Mouse (Mus musculus): Measurements from ENCODE around the gene P2rx4. TPM values are rescaled to one million over a fixed set of nuclear protein-coding genes. Genes with fewer than 3 reads are reported as not detected.

The P2rx4 gene
- polyA plus RNA-seq, 1 experiment from 2014 or later, result 14.7 TPM

DNA sequence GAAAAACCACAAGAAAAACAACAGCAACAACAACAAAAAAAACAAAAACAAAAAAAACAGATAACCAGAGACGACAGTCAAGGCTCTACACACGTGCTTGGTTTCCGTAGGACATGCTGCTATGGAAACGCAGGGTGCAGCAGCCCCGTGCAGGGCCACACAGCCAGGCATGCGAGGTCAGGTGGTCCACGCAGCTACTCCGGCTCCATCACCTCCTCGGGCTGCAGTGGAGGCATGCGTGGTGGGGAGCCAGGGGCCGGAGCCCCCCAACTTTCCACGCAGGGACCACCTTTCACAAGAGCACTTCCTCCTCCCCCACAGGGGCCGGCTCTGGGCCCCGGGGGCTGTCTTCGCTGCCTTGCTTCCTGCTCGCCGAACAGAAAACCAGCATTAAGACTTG is 26.5 kb downstream of the P2rx4 start:
- H3K9ac ChIP-seq, result no peak overlapping the region
- H3K9me3 ChIP-seq, result no peaks in the 10 kb centered on the region
- H3K27me3 ChIP-seq (replicated peaks), result no peaks in the 10 kb centered on the region
- no peak overlapping the region for H3K4me3 ChIP-seq
- H3K27ac ChIP-seq, result no peak overlapping the region
- no peaks in the 10 kb centered on the region for H3K36me3 ChIP-seq (replicated peaks)
- H3K4me2 ChIP-seq, result no peak overlapping the region
- no peaks in the 10 kb centered on the region for H3K4me1 ChIP-seq
- ATAC-seq (replicated peaks), result no peak
- WGBS, result 57% methylated on average over 17 of the region's 17 CpGs

DNA sequence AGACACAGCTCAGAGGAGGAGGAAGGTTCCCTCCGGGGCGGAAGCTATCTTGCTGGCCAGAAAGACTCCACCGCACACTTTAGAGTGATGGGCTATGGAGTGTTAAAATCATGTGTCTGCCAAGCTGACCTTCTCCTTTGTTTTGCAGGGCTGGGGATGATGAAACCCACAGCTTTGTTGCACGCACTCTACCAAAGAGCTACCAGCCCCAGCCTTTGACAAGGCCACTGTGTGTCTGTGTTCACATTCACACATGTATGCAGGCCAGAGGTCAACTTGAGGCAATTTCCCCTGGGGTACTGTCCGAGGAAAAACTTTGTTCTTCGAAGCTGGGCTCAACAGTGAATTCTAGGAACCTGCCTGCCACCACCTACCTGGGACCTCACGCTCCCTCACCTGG is 28.5 kb downstream of the P2rx4 start:
- 91% methylated on average over 7 of the region's 7 CpGs for WGBS
- Histone ChIP-seq H3K36me3 (replicated peaks) (no peaks in the 10 kb centered on the region), H3K4me2 (no peak overlapping the region), H3K4me1 (no peaks in the 10 kb centered on the region), H3K9me3 (no peaks in the 10 kb centered on the region), H3K27ac (no peak overlapping the region), H3K9ac (no peak overlapping the region), H3K27me3 (replicated peaks) (no peaks in the 10 kb centered on the region), H3K4me3 (no peak overlapping the region)
- no peak for ATAC-seq (replicated peaks)

DNA sequence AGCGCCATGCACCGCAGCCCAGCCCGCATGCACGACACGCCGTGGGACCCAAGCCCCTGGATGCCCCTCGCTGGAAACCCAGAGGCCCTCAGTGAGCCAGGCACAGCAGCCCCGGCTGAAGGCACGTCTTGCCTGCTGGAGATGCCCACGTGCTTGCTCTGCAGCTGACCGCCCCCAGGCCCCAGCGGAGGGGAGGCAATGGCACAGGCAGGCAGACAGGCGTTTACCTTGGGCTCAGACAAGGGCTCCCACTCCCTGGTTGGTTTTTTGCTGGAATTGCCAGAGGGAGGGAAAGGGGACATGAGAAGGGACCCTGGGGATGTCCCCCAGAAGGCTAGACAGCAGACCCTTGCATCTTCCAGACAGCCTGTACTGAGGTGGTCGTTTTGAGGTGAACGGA is 29.4 kb downstream of the P2rx4 start:
- H3K36me3 ChIP-seq (replicated peaks), result peaks cover 2% of the 10 kb centered on the region
- no peaks in the 10 kb centered on the region for H3K4me1 ChIP-seq
- no peaks in the 10 kb centered on the region for H3K9me3 ChIP-seq
- no peak overlapping the region for H3K4me2 ChIP-seq
- WGBS, result 95% methylated on average over 15 of the region's 15 CpGs
- no peak overlapping the region for H3K9ac ChIP-seq
- ATAC-seq (replicated peaks), result no peak
- H3K4me3 ChIP-seq, result no peak overlapping the region
- H3K27ac ChIP-seq, result no peak overlapping the region
- H3K27me3 ChIP-seq (replicated peaks), result no peaks in the 10 kb centered on the region

DNA sequence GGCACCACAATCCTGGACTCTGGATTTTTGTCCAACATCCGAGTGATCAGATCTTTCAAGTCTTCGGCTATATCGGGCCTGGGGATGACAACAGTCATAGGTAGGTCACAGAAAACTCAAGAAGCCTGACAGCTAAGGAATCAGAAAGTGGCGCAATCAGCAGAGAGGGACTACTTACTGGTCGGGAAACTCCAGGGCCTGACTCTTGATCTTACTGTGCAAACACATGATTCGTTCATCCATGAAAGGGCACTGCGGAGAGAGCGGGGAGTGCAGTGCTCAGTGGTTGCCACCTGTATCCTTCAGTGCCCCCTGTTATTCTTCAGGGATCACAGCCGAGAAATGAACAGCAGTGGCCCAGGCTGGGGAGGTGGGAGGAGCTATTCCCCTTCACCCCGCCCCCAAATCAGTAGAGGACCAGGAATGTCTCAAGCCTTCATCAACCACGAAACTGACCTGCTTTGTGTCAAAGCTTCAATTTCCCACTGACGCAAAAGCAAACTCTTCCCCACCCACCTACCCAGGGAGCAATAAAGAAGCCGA is 36.6 kb downstream of the P2rx4 start:
- WGBS, result 81% methylated on average over 13 of the region's 13 CpGs
- Histone ChIP-seq H3K9ac (no peak overlapping the region), H3K36me3 (replicated peaks) (peaks cover 40% of the 10 kb centered on the region), H3K27me3 (replicated peaks) (no peaks in the 10 kb centered on the region), H3K27ac (no peak overlapping the region), H3K4me3 (no peak overlapping the region), H3K9me3 (no peaks in the 10 kb centered on the region), H3K4me2 (no peak overlapping the region), H3K4me1 (no peaks in the 10 kb centered on the region)
- no peak for ATAC-seq (replicated peaks)

DNA sequence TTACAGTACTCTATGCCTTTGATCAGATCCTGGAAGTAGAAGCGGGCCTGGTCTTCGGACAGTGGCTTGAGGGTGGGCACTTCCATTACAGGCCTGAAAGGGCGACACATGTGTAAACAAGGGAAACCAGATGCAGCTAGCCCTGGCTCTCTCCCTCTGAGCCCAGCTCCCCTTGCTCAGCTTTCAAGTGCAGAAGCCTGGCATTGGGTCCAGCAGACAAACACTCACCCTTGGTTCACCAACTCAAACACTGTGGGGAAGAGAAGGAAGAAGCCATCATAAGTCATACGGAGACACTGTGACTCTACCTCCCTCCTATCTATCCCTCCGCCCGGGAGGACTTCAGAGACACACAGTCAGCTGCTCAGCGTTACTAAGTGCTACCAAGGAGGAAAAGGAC is 40.6 kb downstream of the P2rx4 start:
- H3K4me2 ChIP-seq, result no peak overlapping the region
- peaks cover 37% of the 10 kb centered on the region for H3K36me3 ChIP-seq (replicated peaks)
- H3K4me1 ChIP-seq, result no peaks in the 10 kb centered on the region
- ATAC-seq (replicated peaks), result no peak
- H3K27me3 ChIP-seq (replicated peaks), result no peaks in the 10 kb centered on the region
- H3K9ac ChIP-seq, result no peak overlapping the region
- H3K9me3 ChIP-seq, result no peaks in the 10 kb centered on the region
- no peak overlapping the region for H3K4me3 ChIP-seq
- WGBS, result 89% methylated on average over 7 of the region's 7 CpGs
- no peak overlapping the region for H3K27ac ChIP-seq

DNA sequence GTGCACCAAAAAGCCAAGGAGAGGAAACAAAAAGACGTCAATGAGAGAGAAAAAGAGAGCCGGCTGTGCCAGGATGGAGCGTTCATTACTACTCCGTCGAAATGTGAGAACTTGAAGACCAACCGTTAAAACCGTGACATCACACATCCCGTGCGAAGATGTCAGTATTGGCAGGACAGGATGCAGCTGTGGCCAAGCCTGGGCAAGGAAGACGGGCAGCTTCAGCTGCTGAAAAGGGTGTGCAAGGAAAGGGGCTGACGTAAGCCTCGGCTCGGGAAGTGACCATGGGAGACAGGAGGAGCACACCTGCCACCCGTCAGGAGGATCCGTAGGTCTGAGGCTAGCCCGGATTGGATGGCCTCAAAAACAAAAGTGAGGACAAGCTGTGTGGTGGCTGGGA is 47.1 kb downstream of the P2rx4 start:
- H3K27me3 ChIP-seq (replicated peaks), result no peaks in the 10 kb centered on the region

DNA sequence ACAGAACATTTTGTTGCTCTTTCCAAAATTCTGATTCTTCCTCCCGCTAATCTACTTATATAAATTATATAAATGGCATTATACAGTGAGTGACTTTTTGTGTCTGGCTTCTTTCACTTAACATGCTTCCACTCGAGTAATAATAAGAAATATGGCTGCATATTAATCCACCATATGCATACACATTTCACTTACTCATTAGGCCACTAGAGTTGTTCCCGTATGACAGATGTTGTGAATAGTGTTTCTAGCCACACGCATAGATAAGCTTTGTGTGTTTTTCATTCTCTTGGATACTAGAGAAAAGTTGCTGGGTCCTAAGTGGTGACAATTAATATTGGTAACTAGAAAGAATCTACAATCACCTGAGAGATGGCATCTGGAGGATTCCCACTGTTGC is 48.3 kb downstream of the P2rx4 start:
- H3K9me3 ChIP-seq, result no peaks in the 10 kb centered on the region
- no peaks in the 10 kb centered on the region for H3K27me3 ChIP-seq (replicated peaks)
- no peak overlapping the region for H3K9ac ChIP-seq
- peaks cover 17% of the 10 kb centered on the region; the same call in 1 of the 2 replicates for H3K36me3 ChIP-seq (replicated peaks)
- no peak overlapping the region for H3K4me2 ChIP-seq
- WGBS, result 96% methylated on average over 4 of the region's 4 CpGs
- no peak overlapping the region for H3K4me3 ChIP-seq
- no peak overlapping the region for H3K27ac ChIP-seq
- H3K4me1 ChIP-seq, result no peaks in the 10 kb centered on the region
- ATAC-seq (replicated peaks), result no peak

More for the DNA sequence above, 47.1 kb downstream of the P2rx4 start:
- no peaks in the 10 kb centered on the region for H3K4me1 ChIP-seq
- H3K9me3 ChIP-seq, result no peaks in the 10 kb centered on the region
- no peak overlapping the region for H3K9ac ChIP-seq
- no peak overlapping the region for H3K4me3 ChIP-seq
- 92% methylated on average over 16 of the region's 16 CpGs for WGBS
- ATAC-seq (replicated peaks), result no peak
- H3K4me2 ChIP-seq, result no peak overlapping the region
- peaks cover 17% of the 10 kb centered on the region; the same call in 1 of the 2 replicates for H3K36me3 ChIP-seq (replicated peaks)
- H3K27ac ChIP-seq, result no peak overlapping the region

DNA sequence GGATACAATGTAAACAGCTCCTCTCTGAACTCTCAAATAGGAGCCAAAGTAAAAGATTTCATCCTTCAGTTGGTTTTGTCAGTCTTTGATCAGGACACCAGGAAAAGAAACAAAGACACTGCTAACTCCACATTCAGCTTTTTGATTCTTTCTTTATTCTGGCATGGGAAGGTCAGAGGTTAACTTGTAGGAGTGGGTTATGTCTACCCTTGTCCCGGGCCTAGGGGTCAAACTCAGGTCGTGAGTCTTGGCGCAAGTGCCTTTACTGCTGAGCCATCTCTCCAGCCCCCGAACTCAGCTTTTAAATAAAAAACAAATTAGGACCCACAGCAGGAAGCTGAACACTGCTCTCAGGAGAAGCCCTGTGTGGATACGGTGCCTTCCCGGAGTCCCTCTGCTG is 48.8 kb downstream of the P2rx4 start:
- Histone ChIP-seq H3K9ac (no peak overlapping the region), H3K4me2 (no peak overlapping the region), H3K4me1 (no peaks in the 10 kb centered on the region), H3K36me3 (replicated peaks) (peaks cover 19% of the 10 kb centered on the region; the same call in 1 of the 2 replicates), H3K9me3 (no peaks in the 10 kb centered on the region), H3K27me3 (replicated peaks) (no peaks in the 10 kb centered on the region), H3K27ac (no peak overlapping the region), H3K4me3 (no peak overlapping the region)
- no peak for ATAC-seq (replicated peaks)
- WGBS, result 57% methylated on average over 6 of the region's 6 CpGs

DNA sequence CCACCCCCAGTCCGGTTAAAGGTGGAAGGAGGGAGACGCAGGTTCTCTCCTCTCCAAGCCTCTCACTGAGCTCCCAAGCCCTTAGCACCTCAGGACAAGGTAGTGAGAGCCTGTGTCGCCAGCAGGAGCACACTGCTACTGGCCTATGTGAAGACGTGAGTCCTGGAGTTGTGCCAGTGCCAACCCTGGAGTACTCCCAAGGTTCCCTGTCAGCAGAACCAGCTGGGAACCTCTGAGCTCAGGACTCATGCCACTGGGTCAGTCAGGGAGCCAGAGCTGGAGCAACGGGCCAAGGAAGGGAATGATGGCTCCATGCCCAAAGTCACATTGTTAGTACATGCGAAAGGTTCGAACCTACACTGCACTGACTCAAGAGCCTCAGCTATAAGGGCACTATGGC is 49.3 kb downstream of the P2rx4 start:
- peaks cover 19% of the 10 kb centered on the region; the same call in 1 of the 2 replicates for H3K36me3 ChIP-seq (replicated peaks)
- H3K4me3 ChIP-seq, result no peak overlapping the region
- 90% methylated on average over 7 of the region's 7 CpGs for WGBS
- H3K27ac ChIP-seq, result no peak overlapping the region
- ATAC-seq (replicated peaks), result no peak
- H3K4me2 ChIP-seq, result no peak overlapping the region
- H3K27me3 ChIP-seq (replicated peaks), result no peaks in the 10 kb centered on the region
- H3K4me1 ChIP-seq, result no peaks in the 10 kb centered on the region
- H3K9me3 ChIP-seq, result no peaks in the 10 kb centered on the region
- no peak overlapping the region for H3K9ac ChIP-seq

DNA sequence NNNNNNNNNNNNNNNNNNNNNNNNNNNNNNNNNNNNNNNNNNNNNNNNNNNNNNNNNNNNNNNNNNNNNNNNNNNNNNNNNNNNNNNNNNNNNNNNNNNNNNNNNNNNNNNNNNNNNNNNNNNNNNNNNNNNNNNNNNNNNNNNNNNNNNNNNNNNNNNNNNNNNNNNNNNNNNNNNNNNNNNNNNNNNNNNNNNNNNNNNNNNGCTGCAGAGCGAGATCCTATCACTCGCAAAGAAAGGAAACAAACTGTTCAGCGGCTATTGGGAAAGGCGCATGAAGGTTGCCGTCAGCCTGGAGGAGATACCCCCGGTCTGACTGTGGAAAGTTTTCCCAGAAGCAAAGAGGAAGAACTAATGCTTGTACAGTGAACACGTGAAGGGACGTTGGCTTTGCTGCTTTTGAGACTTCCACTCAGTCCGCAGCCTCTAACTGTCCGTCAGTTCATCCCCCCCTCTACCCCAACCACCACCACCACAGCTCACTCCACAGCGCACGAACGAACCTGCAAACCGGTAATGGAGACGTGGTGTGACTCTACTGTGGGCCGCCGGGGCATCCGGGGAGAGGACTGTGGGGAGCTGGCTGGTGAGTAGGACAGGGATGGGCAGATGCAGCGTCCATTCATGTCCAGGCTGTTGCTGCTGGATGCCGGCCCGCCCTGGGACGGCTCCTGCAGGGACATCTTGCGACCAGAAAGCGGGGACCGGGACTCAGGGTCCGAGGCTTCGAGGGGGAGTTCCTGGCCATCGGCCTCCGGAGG is 56.1 kb downstream of the P2rx4 start:
- peaks cover 13% of the 10 kb centered on the region; the same call in 1 of the 2 replicates for H3K36me3 ChIP-seq (replicated peaks)
- no peaks in the 10 kb centered on the region for H3K4me1 ChIP-seq
- no peaks in the 10 kb centered on the region for H3K27me3 ChIP-seq (replicated peaks)
- no peak overlapping the region for H3K4me2 ChIP-seq
- WGBS, result 87% methylated on average over 29 of the region's 29 CpGs
- H3K9me3 ChIP-seq, result no peaks in the 10 kb centered on the region
- ATAC-seq (replicated peaks), result no peak
- no peak overlapping the region for H3K9ac ChIP-seq
- H3K27ac ChIP-seq, result no peak overlapping the region
- no peak overlapping the region for H3K4me3 ChIP-seq

DNA sequence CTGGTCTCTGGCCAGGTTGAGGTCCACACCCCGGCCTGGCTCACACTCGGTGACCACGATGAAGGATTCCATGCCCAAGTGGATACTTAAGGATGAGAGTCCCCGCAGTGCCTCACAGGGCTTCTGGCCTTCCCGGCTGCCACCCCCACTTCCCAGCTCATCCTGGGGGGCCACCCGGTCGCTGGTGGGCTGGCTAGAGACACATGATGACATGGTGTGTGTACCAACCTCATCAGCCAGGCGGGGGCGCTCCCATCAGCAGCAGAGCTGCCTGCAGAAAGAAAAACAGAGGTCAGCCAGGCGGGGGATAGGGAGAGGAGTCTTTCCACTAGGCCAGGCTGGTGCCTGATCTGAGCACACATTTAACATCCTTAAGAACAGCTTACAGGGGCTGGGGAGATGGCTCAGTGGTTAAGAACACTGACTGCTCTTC is 56.7 kb downstream of the P2rx4 start:
- Histone ChIP-seq H3K27ac (no peak overlapping the region), H3K27me3 (replicated peaks) (no peaks in the 10 kb centered on the region), H3K4me1 (no peaks in the 10 kb centered on the region), H3K9ac (no peak overlapping the region), H3K9me3 (no peaks in the 10 kb centered on the region), H3K36me3 (replicated peaks) (peaks cover 10% of the 10 kb centered on the region; the same call in 1 of the 2 replicates), H3K4me2 (no peak overlapping the region), H3K4me3 (no peak overlapping the region)
- ATAC-seq (replicated peaks), result no peak
- WGBS, result 54% methylated on average over 10 of the region's 10 CpGs

DNA sequence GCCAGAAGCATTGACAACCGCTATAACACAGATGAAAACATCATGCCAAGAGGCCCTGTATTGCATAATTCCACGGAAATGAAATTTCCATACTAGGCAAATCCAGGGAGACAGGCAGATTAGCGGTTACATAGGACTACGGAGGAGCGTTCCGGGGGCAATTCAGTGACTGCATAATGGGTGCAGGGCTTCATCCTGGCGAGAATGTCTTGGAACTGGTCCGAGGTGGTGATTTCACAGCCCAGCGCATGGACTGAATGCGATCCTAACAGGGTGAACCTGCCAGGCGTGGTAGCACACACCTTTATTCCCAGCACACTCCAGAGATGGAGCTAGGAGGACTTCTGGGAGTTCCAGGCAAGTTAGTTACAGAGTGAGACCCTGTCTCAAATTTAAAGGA is 59.9 kb downstream of the P2rx4 start:
- ATAC-seq (replicated peaks), result no peak

DNA sequence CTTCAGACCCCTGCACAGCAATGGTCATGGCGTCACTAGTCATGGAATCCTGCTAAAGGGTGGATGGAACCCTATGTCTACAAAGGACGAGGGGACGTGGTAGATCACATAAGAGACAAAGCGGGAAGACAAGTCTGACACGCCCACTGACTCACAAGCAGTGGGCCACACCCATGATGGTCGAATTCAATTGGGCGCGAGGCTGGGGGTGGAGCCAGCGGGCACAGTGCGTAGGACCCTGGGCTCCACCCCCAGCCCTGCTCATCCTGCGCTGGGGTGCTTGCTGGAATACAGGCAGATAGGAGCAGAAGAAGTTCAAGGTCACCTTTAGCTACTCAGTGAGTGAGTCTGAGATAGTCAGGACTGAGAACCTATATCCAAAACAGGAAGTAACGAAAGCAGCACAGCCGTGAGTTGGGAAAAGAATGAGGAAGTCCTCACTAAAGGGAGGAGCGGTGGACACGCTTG is 61.8 kb downstream of the P2rx4 start:
- Histone ChIP-seq H3K4me3 (no peak overlapping the region), H3K4me2 (no peak overlapping the region), H3K27me3 (replicated peaks) (no peaks in the 10 kb centered on the region), H3K4me1 (no peaks in the 10 kb centered on the region), H3K27ac (no peak overlapping the region), H3K9ac (no peak overlapping the region), H3K9me3 (no peaks in the 10 kb centered on the region), H3K36me3 (replicated peaks) (no peaks in the 10 kb centered on the region)
- ATAC-seq (replicated peaks), result no peak
- 85% methylated on average over 15 of the region's 15 CpGs for WGBS

More for the DNA sequence above, 59.9 kb downstream of the P2rx4 start:
- no peak overlapping the region for H3K27ac ChIP-seq
- 0 out of 2 replicates have a peak, but pooled peaks cover 3% of the 10 kb centered on the region for H3K36me3 ChIP-seq (replicated peaks)
- H3K4me2 ChIP-seq, result no peak overlapping the region
- no peaks in the 10 kb centered on the region for H3K27me3 ChIP-seq (replicated peaks)
- H3K9me3 ChIP-seq, result no peaks in the 10 kb centered on the region
- 86% methylated on average over 11 of the region's 11 CpGs for WGBS
- H3K9ac ChIP-seq, result no peak overlapping the region
- H3K4me3 ChIP-seq, result no peak overlapping the region
- no peaks in the 10 kb centered on the region for H3K4me1 ChIP-seq

Data from midbrain, embryonic 15.5 days (tissue).